In the genomic region with DNA sequence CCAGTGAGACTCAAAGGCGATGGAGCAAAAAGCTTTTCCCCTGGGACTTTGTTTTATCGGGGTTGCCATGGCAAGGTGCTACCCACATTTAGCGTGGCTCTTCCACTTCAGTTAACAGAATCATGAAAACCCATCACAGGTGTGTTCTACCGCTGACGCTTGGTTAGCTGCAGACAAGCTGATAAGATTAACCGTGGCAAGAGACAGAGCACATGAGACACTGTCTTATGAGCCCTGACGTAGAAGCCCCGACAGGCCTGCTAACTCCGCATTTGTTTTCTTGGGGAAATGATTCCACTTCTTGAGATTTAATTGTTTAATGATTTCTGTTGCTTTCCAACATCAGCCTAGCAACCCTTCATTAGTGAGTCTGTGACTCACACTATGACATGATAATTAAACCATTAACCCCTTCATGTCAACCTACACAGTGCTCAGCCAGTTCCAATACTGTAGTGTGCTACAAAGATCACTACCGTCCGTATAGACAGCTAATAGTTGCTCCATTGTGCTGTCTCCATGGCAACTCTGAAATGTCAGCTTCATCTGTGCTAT, we compare ENCODE assay signal across 13 mouse cellular contexts. TPM values are rescaled to one million over a fixed set of nuclear protein-coding genes. Genes with fewer than 3 reads are reported as not detected.
DNase-seq lines count a peak whose midpoint lies in the region; ATAC-seq lines count a peak whose summit lies in the region.
"Had no signal": no experiment of that assay in that cellular context is flagged by ENCODE, and none has a peak within 500 bp of the region (broad histone marks: within the 10 kb centered on the region; RNA-seq: fewer than 3 reads in every experiment).

No protein-coding gene starts in this region.

- H3K27me3 ChIP-seq in heart, embryonic 11.5 days (ENCODE audit: control insufficient read depth, insufficient read depth, low read length), result no peaks in the 10 kb centered on the region
- no peaks in the 10 kb centered on the region for H3K27me3 ChIP-seq in midbrain, embryonic 11.5 days (ENCODE audit: control insufficient read depth, insufficient read depth, low read length)
- no peaks in the 10 kb centered on the region for H3K27me3 ChIP-seq in midbrain, embryonic 10.5 days (ENCODE audit: low read depth, poor library complexity, severe bottlenecking)
- no peaks in the 10 kb centered on the region for H3K27me3 ChIP-seq in hindbrain, embryonic 13.5 days
- no peaks in the 10 kb centered on the region for H3K27me3 ChIP-seq in neural tube, embryonic 15.5 days (replicated peaks)
- H3K27me3 ChIP-seq: limb, embryonic 13.5 days had no signal

- peak overlapping the region; percentile 55 for H3K4me2 ChIP-seq in heart, embryonic 11.5 days
- no peak overlapping the region for H3K4me2 ChIP-seq in midbrain, embryonic 11.5 days
- H3K4me2 ChIP-seq in hindbrain, embryonic 13.5 days, result peak overlapping the region; percentile 31
- H3K4me2 ChIP-seq in neural tube, embryonic 15.5 days, result peak overlapping the region; percentile 39
- H3K4me2 ChIP-seq: limb, embryonic 13.5 days had no signal

- peak overlapping the region; percentile 14; the same call in 1 of the 2 replicates for H3K4me3 ChIP-seq in heart, embryonic 11.5 days (ENCODE audit: low read depth, low read length)
- no peak overlapping the region for H3K4me3 ChIP-seq in midbrain, embryonic 11.5 days (ENCODE audit: low read depth, low read length)
- H3K4me3 ChIP-seq in midbrain, embryonic 10.5 days, result no peak overlapping the region
- H3K4me3 ChIP-seq in hindbrain, embryonic 13.5 days, result no peak overlapping the region
- H3K4me3 ChIP-seq in neural tube, embryonic 15.5 days (replicated peaks), result peak overlapping the region; percentile 2; the same call in 1 of the 2 replicates
- H3K4me3 ChIP-seq: limb, embryonic 13.5 days; myocyte had no signal

- H3K9me3 ChIP-seq in heart, embryonic 11.5 days (replicated peaks; ENCODE audit: control insufficient read depth, low read length), result no peaks in the 10 kb centered on the region
- no peaks in the 10 kb centered on the region for H3K9me3 ChIP-seq in midbrain, embryonic 11.5 days (ENCODE audit: control insufficient read depth, low read length)
- H3K9me3 ChIP-seq in midbrain, embryonic 10.5 days (replicated peaks), result no peaks in the 10 kb centered on the region
- H3K9me3 ChIP-seq in hindbrain, embryonic 13.5 days, result no peaks in the 10 kb centered on the region
- no peaks in the 10 kb centered on the region for H3K9me3 ChIP-seq in neural tube, embryonic 15.5 days (replicated peaks)
- H3K9me3 ChIP-seq: limb, embryonic 13.5 days had no signal

- DNase-seq in heart, adult 9 months (ENCODE audit: low spot score in 2 of 2), result no peak
- DNase-seq in midbrain, embryonic 11.5 days (ENCODE audit: low spot score, missing footprints), result peak; percentile 82
- DNase-seq in midbrain, embryonic 10.5 days (ENCODE audit: low spot score), result no peak
- DNase-seq: cerebellum, adult 9-11 months; kidney, postnatal 10 days had no signal

- 42% methylated on average over 11 of the region's 11 CpGs for WGBS in heart, embryonic 11.5 days (ENCODE audit: insufficient replicate concordance)
- WGBS in midbrain, embryonic 11.5 days, result 73% methylated on average over 11 of the region's 11 CpGs
- 85% methylated on average over 11 of the region's 11 CpGs for WGBS in midbrain, embryonic 10.5 days
- WGBS in hindbrain, embryonic 13.5 days, result 42% methylated on average over 11 of the region's 11 CpGs
- 20% methylated on average over 11 of the region's 11 CpGs for WGBS in neural tube, embryonic 15.5 days

- ATAC-seq in heart, embryonic 11.5 days (replicated peaks; ENCODE audit: insufficient number of reproducible peaks, low FRiP score, low TSS enrichment), result no peak
- ATAC-seq in midbrain, embryonic 11.5 days (ENCODE audit: low FRiP score), result no peak
- ATAC-seq in hindbrain, embryonic 13.5 days (ENCODE audit: low FRiP score), result peak; percentile 81
- peak; percentile 77; the same call in 1 of the 2 replicates for ATAC-seq in neural tube, embryonic 15.5 days (ENCODE audit: low FRiP score)
- no peak for ATAC-seq in megakaryocyte-erythroid progenitor cell, adult 5-6 weeks (replicated peaks; ENCODE audit: low FRiP score, low TSS enrichment, poor library complexity, severe bottlenecking)
- no peak for ATAC-seq in frontal cortex, adult (ENCODE audit: low TSS enrichment)

- H3K4me1 ChIP-seq in heart, embryonic 11.5 days (ENCODE audit: control insufficient read depth, insufficient read depth, low read length), result no peaks in the 10 kb centered on the region
- H3K4me1 ChIP-seq in midbrain, embryonic 11.5 days (ENCODE audit: control insufficient read depth, insufficient read depth, low read length), result peaks cover 3% of the 10 kb centered on the region; the same call in 1 of the 2 replicates
- peaks cover 5% of the 10 kb centered on the region; the same call in 1 of the 2 replicates for H3K4me1 ChIP-seq in midbrain, embryonic 10.5 days
- H3K4me1 ChIP-seq in hindbrain, embryonic 13.5 days (replicated peaks), result peaks cover 8% of the 10 kb centered on the region
- peaks cover 11% of the 10 kb centered on the region for H3K4me1 ChIP-seq in neural tube, embryonic 15.5 days

- H3K36me3 ChIP-seq in heart, embryonic 11.5 days (ENCODE audit: control insufficient read depth, insufficient read depth, low read length), result no peaks in the 10 kb centered on the region
- H3K36me3 ChIP-seq in midbrain, embryonic 11.5 days (ENCODE audit: control insufficient read depth, insufficient read depth, low read length), result no peaks in the 10 kb centered on the region
- H3K36me3 ChIP-seq in midbrain, embryonic 10.5 days, result no peaks in the 10 kb centered on the region
- H3K36me3 ChIP-seq in hindbrain, embryonic 13.5 days, result no peaks in the 10 kb centered on the region
- H3K36me3 ChIP-seq in neural tube, embryonic 15.5 days, result no peaks in the 10 kb centered on the region
- H3K36me3 ChIP-seq: limb, embryonic 13.5 days had no signal

- H3K27ac ChIP-seq in heart, embryonic 11.5 days (ENCODE audit: low read depth, low read length), result no peak overlapping the region
- H3K27ac ChIP-seq in midbrain, embryonic 11.5 days (ENCODE audit: low read depth, low read length), result no peak overlapping the region
- H3K27ac ChIP-seq in midbrain, embryonic 10.5 days (replicated peaks), result no peak overlapping the region
- peak overlapping the region; percentile 70 for H3K27ac ChIP-seq in hindbrain, embryonic 13.5 days
- H3K27ac ChIP-seq in neural tube, embryonic 15.5 days (replicated peaks), result peak overlapping the region; percentile 64
- H3K27ac ChIP-seq: limb, embryonic 13.5 days had no signal

- no peak overlapping the region for H3K9ac ChIP-seq in heart, embryonic 11.5 days (ENCODE audit: low read depth, low read length)
- H3K9ac ChIP-seq in midbrain, embryonic 11.5 days (ENCODE audit: low read length), result no peak overlapping the region
- no peak overlapping the region for H3K9ac ChIP-seq in hindbrain, embryonic 13.5 days
- 0 out of 2 replicates have a peak overlapping the region, but pooled peaks have one; percentile 7 for H3K9ac ChIP-seq in neural tube, embryonic 15.5 days (replicated peaks)
- H3K9ac ChIP-seq: limb, embryonic 13.5 days had no signal

RNA-seq across cellular contexts. Expression of a gene that starts 42.7 kb away (rescaled TPM):
- polyA plus RNA-seq in heart, embryonic 11.5 days (2014; fragmentation: Nextera tagmentation; extraction: Ambion mirVana), result 0.74 and 1.2 TPM in 2 replicates
- 0.22 and 0.26 TPM in 2 replicates for polyA plus RNA-seq in midbrain, embryonic 11.5 days (2014; fragmentation: Nextera tagmentation; extraction: Ambion mirVana)
- polyA plus RNA-seq in midbrain, embryonic 10.5 days (2016; fragmentation: Nextera tagmentation; extraction: Ambion mirVana), result 0.23 and 0.30 TPM in 2 replicates
- 3.5 and 3.6 TPM in 2 replicates for polyA plus RNA-seq in hindbrain, embryonic 13.5 days (2015; fragmentation: Nextera tagmentation; extraction: Ambion mirVana)
- 3.4 and 3.5 TPM in 2 replicates for polyA plus RNA-seq in neural tube, embryonic 15.5 days (2015; fragmentation: Nextera tagmentation; extraction: Ambion mirVana)
- 0.42 TPM in 1 of 2 replicates, not detected in the other for total RNA-seq in megakaryocyte-erythroid progenitor cell, adult 5-6 weeks (2014; fragmentation: Nextera tagmentation)
- total RNA-seq in megakaryocyte-erythroid progenitor cell, adult 5-6 weeks (2017), result 0.23 and 0.42 TPM in 2 replicates
- polyA plus RNA-seq: C2C12 had no signal

RNA-seq across cellular contexts. Expression of a gene that starts 51.1 kb away (rescaled TPM):
- polyA plus RNA-seq in heart, embryonic 11.5 days (2014; fragmentation: Nextera tagmentation; extraction: Ambion mirVana), result 78.5 and 105 TPM in 2 replicates
- 189 and 206 TPM in 2 replicates for polyA plus RNA-seq in midbrain, embryonic 11.5 days (2014; fragmentation: Nextera tagmentation; extraction: Ambion mirVana)
- polyA plus RNA-seq in midbrain, embryonic 10.5 days (2016; fragmentation: Nextera tagmentation; extraction: Ambion mirVana), result 118 and 143 TPM in 2 replicates
- 209 and 211 TPM in 2 replicates for polyA plus RNA-seq in hindbrain, embryonic 13.5 days (2015; fragmentation: Nextera tagmentation; extraction: Ambion mirVana)
- polyA plus RNA-seq in neural tube, embryonic 15.5 days (2015; fragmentation: Nextera tagmentation; extraction: Ambion mirVana), result 144 and 163 TPM in 2 replicates
- total RNA-seq in megakaryocyte-erythroid progenitor cell, adult 5-6 weeks (2014; fragmentation: Nextera tagmentation), result 71.4 and 78.4 TPM in 2 replicates
- total RNA-seq in megakaryocyte-erythroid progenitor cell, adult 5-6 weeks (2017), result 124 and 126 TPM in 2 replicates

Comparison
In these comparisons a context has a peak if more than half of its experiments do, and no peak if none do; other contexts are left out.
1. ATAC-seq: peak in hindbrain, embryonic 13.5 days (single experiment) and neural tube, embryonic 15.5 days (single experiment); none in heart, embryonic 11.5 days (single experiment), midbrain, embryonic 11.5 days (single experiment), megakaryocyte-erythroid progenitor cell, adult 5-6 weeks (single experiment) and frontal cortex, adult (single experiment).
2. H3K27ac ChIP-seq: peak in hindbrain, embryonic 13.5 days (single experiment) and neural tube, embryonic 15.5 days (single experiment); none in heart, embryonic 11.5 days (single experiment), midbrain, embryonic 11.5 days (single experiment) and midbrain, embryonic 10.5 days (single experiment).
3. H3K4me3 ChIP-seq: peak in heart, embryonic 11.5 days (single experiment) and neural tube, embryonic 15.5 days (single experiment); none in midbrain, embryonic 11.5 days (single experiment), midbrain, embryonic 10.5 days (single experiment) and hindbrain, embryonic 13.5 days (single experiment).